ENCODE assay signal across 9 mouse cellular contexts in the genomic region with DNA sequence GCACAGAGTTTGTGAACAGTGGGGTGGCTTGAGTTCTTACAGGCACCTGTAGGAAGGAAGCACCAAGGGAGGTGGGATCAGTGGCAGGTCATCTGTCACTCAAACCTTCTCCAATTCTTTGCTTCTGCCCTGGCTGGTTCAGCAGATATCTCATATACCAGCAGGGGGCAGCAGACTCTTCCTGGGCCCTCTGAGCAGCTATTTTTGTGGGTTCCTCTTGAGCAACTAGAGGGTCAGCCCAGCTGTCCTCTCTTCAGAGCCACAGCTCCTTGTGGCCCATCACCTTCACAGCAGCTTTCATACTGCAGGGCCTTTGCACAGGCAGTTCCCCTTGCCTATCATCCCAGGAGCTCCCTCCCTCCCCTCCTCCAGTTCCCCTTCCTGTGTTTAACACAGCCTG. TPM values are rescaled to one million over a fixed set of nuclear protein-coding genes. Genes with fewer than 3 reads are reported as not detected.
DNase-seq lines count a peak whose midpoint lies in the region; ATAC-seq and TF ChIP-seq lines count a peak whose summit lies in the region.
"Had no signal": no experiment of that assay in that cellular context is flagged by ENCODE, and none has a peak within 500 bp of the region (broad histone marks: within the 10 kb centered on the region; RNA-seq: fewer than 3 reads in every experiment).

No protein-coding gene starts in this region.

- no peak for TF ChIP-seq POLR2A in liver, adult 2 months (IDR thresholded peaks at IDR 0.05; ENCODE audit: extremely low read depth, insufficient read depth, low read length)
- no peak for TF ChIP-seq POLR2A in olfactory bulb, adult 2 months (IDR thresholded peaks at IDR 0.05; ENCODE audit: insufficient read depth, low read depth, low read length)

- peak; percentile 65 for TF ChIP-seq CTCF in liver, adult 2 months (IDR thresholded peaks at IDR 0.05; ENCODE audit: low read depth, low read length)
- peak; percentile 77 for TF ChIP-seq CTCF in olfactory bulb, adult 2 months (IDR thresholded peaks at IDR 0.05; ENCODE audit: insufficient read depth, low read depth, low read length)

- H3K9me3 ChIP-seq in liver, embryonic 11.5 days (ENCODE audit: control insufficient read depth, low read length): no peaks in the 10 kb centered on the region
- H3K9me3 ChIP-seq in limb, embryonic 10.5 days (replicated peaks): no peaks in the 10 kb centered on the region

- no peak overlapping the region for H3K4me3 ChIP-seq in liver, adult 2 months (ENCODE audit: insufficient read depth, low read depth, low read length)
- no peak overlapping the region for H3K4me3 ChIP-seq in liver, embryonic 11.5 days (ENCODE audit: low read depth, low read length)
- no peak overlapping the region for H3K4me3 ChIP-seq in limb, embryonic 10.5 days
- H3K4me3 ChIP-seq in olfactory bulb, adult 2 months (ENCODE audit: insufficient read depth, low read depth, low read length): no peak overlapping the region
- H3K4me3 ChIP-seq: erythroblast, embryonic 14.5 days had no signal

- H3K79me2 ChIP-seq in liver, adult 2 months (ENCODE audit: control insufficient read depth, insufficient read depth, low read length): no peaks in the 10 kb centered on the region

- H3K9ac ChIP-seq in liver, adult 2 months (ENCODE audit: low read depth, low read length): no peak overlapping the region
- H3K9ac ChIP-seq in liver, embryonic 11.5 days (ENCODE audit: low read depth, low read length): no peak overlapping the region

- ATAC-seq in liver, embryonic 11.5 days (replicated peaks; ENCODE audit: low FRiP score): no peak

- H3K4me1 ChIP-seq in liver, adult 2 months (ENCODE audit: control insufficient read depth, insufficient read depth, low read length): peaks cover 11% of the 10 kb centered on the region
- H3K4me1 ChIP-seq in liver, embryonic 11.5 days (replicated peaks; ENCODE audit: control insufficient read depth, insufficient read depth, low read length): peaks cover 17% of the 10 kb centered on the region
- H3K4me1 ChIP-seq in limb, embryonic 10.5 days: peaks cover 21% of the 10 kb centered on the region
- H3K4me1 ChIP-seq in olfactory bulb, adult 2 months (ENCODE audit: control insufficient read depth, insufficient read depth, low read length): peaks cover 60% of the 10 kb centered on the region

- no peak overlapping the region for H3K27ac ChIP-seq in liver, adult 2 months (replicated peaks; ENCODE audit: insufficient read depth, low read depth, low read length)
- no peak overlapping the region for H3K27ac ChIP-seq in liver, embryonic 11.5 days (ENCODE audit: low read depth, low read length)
- H3K27ac ChIP-seq in limb, embryonic 10.5 days: no peak overlapping the region
- H3K27ac ChIP-seq in olfactory bulb, adult 2 months (ENCODE audit: insufficient read depth, low read depth, low read length): no peak overlapping the region

- no peaks in the 10 kb centered on the region for H3K36me3 ChIP-seq in liver, adult 2 months (ENCODE audit: control insufficient read depth, insufficient read depth, low read length)
- peaks cover 33% of the 10 kb centered on the region for H3K36me3 ChIP-seq in liver, embryonic 11.5 days (ENCODE audit: control insufficient read depth, insufficient read depth, low read length)
- peaks cover 71% of the 10 kb centered on the region for H3K36me3 ChIP-seq in limb, embryonic 10.5 days

- H3K4me2 ChIP-seq in liver, embryonic 11.5 days: no peak overlapping the region

- no peak for DNase-seq in liver, adult 2 months (ENCODE audit: extremely low read depth, low read depth, low spot score)
- DNase-seq in liver, embryonic 11.5 days (ENCODE audit: low spot score): no peak
- peak; percentile 81 for DNase-seq in R1 (ENCODE audit: low read depth, low spot score)
- DNase-seq in embryo, embryonic 10.5 days (ENCODE audit: low spot score): peak; percentile 82
- DNase-seq in heart, postnatal 4 days: peak; percentile 78
- DNase-seq in limb, embryonic 10.5 days (ENCODE audit: low spot score): peak; percentile 71
- DNase-seq in urinary bladder, postnatal 36 days (ENCODE audit: low spot score in 2 of 2): peak; percentile 52 to 68

- no peaks in the 10 kb centered on the region for H3K27me3 ChIP-seq in liver, adult 2 months (ENCODE audit: control insufficient read depth, insufficient read depth, low read length)
- no peaks in the 10 kb centered on the region for H3K27me3 ChIP-seq in liver, embryonic 11.5 days (replicated peaks; ENCODE audit: control insufficient read depth, insufficient read depth, low read length)
- H3K27me3 ChIP-seq in limb, embryonic 10.5 days (ENCODE audit: low read depth, poor library complexity, severe bottlenecking): no peaks in the 10 kb centered on the region

RNA-seq across cellular contexts. Expression of gene Nccrp1, which starts 21.2 kb away (rescaled TPM):
- not detected in 2 replicates for total RNA-seq in liver, adult 2 months (2014; rRNA removed)
- polyA plus RNA-seq in liver, adult 2 months (2012; rRNA removed): 0.05 TPM in 1 of 2 replicates, not detected in the other
- not detected in 2 replicates for polyA plus RNA-seq in liver, embryonic 11.5 days (2014; fragmentation: Nextera tagmentation; extraction: Ambion mirVana)
- total RNA-seq in heart, postnatal 4 days (2021): not detected
- polyA plus RNA-seq in limb, embryonic 10.5 days (2016; fragmentation: Nextera tagmentation; extraction: Ambion mirVana): not detected in 2 replicates
- polyA plus RNA-seq in olfactory bulb, adult 2 months (2012; ENCODE audit: insufficient read depth, insufficient read length, low replicate concordance, missing spikeins): not detected in 2 replicates

RNA-seq across cellular contexts. Expression of gene Sycn, which starts 27.6 kb away (rescaled TPM):
- total RNA-seq in liver, adult 2 months (2014; rRNA removed): 8.7 and 16.4 TPM in 2 replicates
- polyA plus RNA-seq in liver, adult 2 months (2012; rRNA removed): 1.4 and 1.6 TPM in 2 replicates
- not detected in 2 replicates for polyA plus RNA-seq in liver, embryonic 11.5 days (2014; fragmentation: Nextera tagmentation; extraction: Ambion mirVana)
- not detected for total RNA-seq in heart, postnatal 4 days (2021)
- not detected in 2 replicates for polyA plus RNA-seq in limb, embryonic 10.5 days (2016; fragmentation: Nextera tagmentation; extraction: Ambion mirVana)
- not detected in 2 replicates for polyA plus RNA-seq in olfactory bulb, adult 2 months (2012; ENCODE audit: insufficient read depth, insufficient read length, low replicate concordance, missing spikeins)
- polyA plus RNA-seq: erythroblast, embryonic 14.5 days had no signal

RNA-seq across cellular contexts. Expression of gene Samd4b, which starts 29.7 kb away (rescaled TPM):
- 4.1 and 6.9 TPM in 2 replicates for total RNA-seq in liver, adult 2 months (2014; rRNA removed)
- polyA plus RNA-seq in liver, adult 2 months (2012; rRNA removed): 25.7 and 27.0 TPM in 2 replicates
- polyA plus RNA-seq in liver, embryonic 11.5 days (2014; fragmentation: Nextera tagmentation; extraction: Ambion mirVana): 17.4 and 18.6 TPM in 2 replicates
- total RNA-seq in heart, postnatal 4 days (2021): 10 to 100 TPM; 49.2 to 50.5 TPM
- 38.2 and 40.2 TPM in 2 replicates for polyA plus RNA-seq in limb, embryonic 10.5 days (2016; fragmentation: Nextera tagmentation; extraction: Ambion mirVana)
- polyA plus RNA-seq in olfactory bulb, adult 2 months (2012; ENCODE audit: insufficient read depth, insufficient read length, low replicate concordance, missing spikeins): not detected in 2 replicates

RNA-seq across cellular contexts. Expression of gene Pak4, which starts 29.7 kb away (rescaled TPM):
- total RNA-seq in liver, adult 2 months (2014; rRNA removed): 4.0 and 7.0 TPM in 2 replicates
- polyA plus RNA-seq in liver, adult 2 months (2012; rRNA removed): 14.9 TPM in 2 replicates
- polyA plus RNA-seq in liver, embryonic 11.5 days (2014; fragmentation: Nextera tagmentation; extraction: Ambion mirVana): 34.0 and 35.3 TPM in 2 replicates
- 10 to 100 TPM; 21.6 to 22.1 TPM for total RNA-seq in heart, postnatal 4 days (2021)
- polyA plus RNA-seq in limb, embryonic 10.5 days (2016; fragmentation: Nextera tagmentation; extraction: Ambion mirVana): 64.9 and 69.8 TPM in 2 replicates
- polyA plus RNA-seq in olfactory bulb, adult 2 months (2012; ENCODE audit: insufficient read depth, insufficient read length, low replicate concordance, missing spikeins): not detected in 2 replicates

RNA-seq across cellular contexts. Expression of gene Ifnl3, which starts 45.6 kb away (rescaled TPM):
- not detected in 2 replicates for total RNA-seq in liver, adult 2 months (2014; rRNA removed)
- not detected in 2 replicates for polyA plus RNA-seq in liver, adult 2 months (2012; rRNA removed)
- polyA plus RNA-seq in liver, embryonic 11.5 days (2014; fragmentation: Nextera tagmentation; extraction: Ambion mirVana): not detected in 2 replicates
- total RNA-seq in heart, postnatal 4 days (2021): not detected
- not detected in 2 replicates for polyA plus RNA-seq in limb, embryonic 10.5 days (2016; fragmentation: Nextera tagmentation; extraction: Ambion mirVana)
- polyA plus RNA-seq in olfactory bulb, adult 2 months (2012; ENCODE audit: insufficient read depth, insufficient read length, low replicate concordance, missing spikeins): not detected in 2 replicates
- polyA plus RNA-seq: erythroblast, embryonic 14.5 days had no signal

Comparison
In these comparisons a context has a peak if more than half of its experiments do, and no peak if none do; other contexts are left out.
1. DNase-seq: peak in R1 (single experiment), embryo, embryonic 10.5 days (single experiment), heart, postnatal 4 days (single experiment), limb, embryonic 10.5 days (single experiment) and urinary bladder, postnatal 36 days (2 of 2); none in liver, adult 2 months (single experiment) and liver, embryonic 11.5 days (single experiment).